ENCODE assay signal across 15 mouse cellular contexts in the genomic region with DNA sequence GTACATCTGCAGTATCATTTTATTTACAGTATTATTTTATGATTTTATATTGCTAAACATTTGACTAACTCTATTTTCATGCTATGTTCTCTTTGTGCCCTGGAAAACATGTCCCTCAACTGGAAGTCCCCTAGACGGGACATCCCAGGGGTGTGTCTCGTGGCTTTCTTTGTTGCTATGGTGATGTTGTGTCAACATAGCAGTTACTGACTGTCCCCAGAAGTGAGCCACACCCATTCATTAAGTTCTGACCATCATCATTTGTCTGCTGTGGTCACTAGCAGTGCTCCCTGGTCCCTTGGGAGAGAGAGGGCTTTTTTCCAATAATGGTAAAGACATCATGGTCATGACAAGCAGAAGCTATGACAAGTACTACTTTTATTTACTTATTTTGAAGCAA.
"Had no signal": no experiment of that assay in that cellular context is flagged by ENCODE, and none has a peak within 500 bp of the region (broad histone marks: within the 10 kb centered on the region; RNA-seq: fewer than 3 reads in every experiment).

No protein-coding gene starts in this region.

- H3K9me3 ChIP-seq: liver, embryonic 13.5 days; lung, embryonic 15.5 days; midbrain, embryonic 12.5 days; midbrain, embryonic 15.5 days; neural tube, embryonic 13.5 days had no signal

- H3K9ac ChIP-seq: liver, embryonic 13.5 days; lung, embryonic 15.5 days; midbrain, embryonic 12.5 days; midbrain, embryonic 15.5 days; neural tube, embryonic 13.5 days had no signal

- DNase-seq: kidney, adult 2 months; kidney, postnatal 36 days; layer of hippocampus, postnatal 36 days; liver, embryonic 13.5 days; retina, postnatal 1 day; thymus, adult 18-20 months; thymus, postnatal 36 days had no signal

- H3K4me2 ChIP-seq: liver, embryonic 13.5 days; lung, embryonic 15.5 days; midbrain, embryonic 12.5 days; midbrain, embryonic 15.5 days; neural tube, embryonic 13.5 days had no signal

- H3K27ac ChIP-seq: kidney, postnatal 0 days; left cerebral cortex, adult 2 months; liver, embryonic 13.5 days; lung, embryonic 15.5 days; midbrain, embryonic 12.5 days; midbrain, embryonic 15.5 days; neural tube, embryonic 13.5 days had no signal

- ATAC-seq: intestine, postnatal 0 days; midbrain, embryonic 15.5 days had no signal

- H3K27me3 ChIP-seq: liver, embryonic 13.5 days; lung, embryonic 15.5 days; midbrain, embryonic 12.5 days; midbrain, embryonic 15.5 days; neural tube, embryonic 13.5 days had no signal

- H3K4me3 ChIP-seq: left cerebral cortex, adult 2 months; liver, embryonic 13.5 days; lung, embryonic 15.5 days; midbrain, embryonic 12.5 days; midbrain, embryonic 15.5 days; myocyte; neural tube, embryonic 13.5 days had no signal

- H3K4me1 ChIP-seq: liver, embryonic 13.5 days; lung, embryonic 15.5 days; midbrain, embryonic 12.5 days; midbrain, embryonic 15.5 days; neural tube, embryonic 13.5 days had no signal

- H3K36me3 ChIP-seq: liver, embryonic 13.5 days; lung, embryonic 15.5 days; midbrain, embryonic 12.5 days; midbrain, embryonic 15.5 days; neural tube, embryonic 13.5 days had no signal
